Mouse (Mus musculus) C3H10T1/2 (cell line): ENCODE data around the gene Nup54. TPM values are rescaled to one million over a fixed set of nuclear protein-coding genes. Genes with fewer than 3 reads are reported as not detected.

Experiments used
- polyA plus RNA-seq, 2 experiments: library from polyadenylated mRNA; unstranded; fragments of >200 nt; fragmentation: generic; extraction: Trizol; gene quantifications; one replicate each; pipeline ENCODE4 v1.2.1; 2012; ENCODE audit warnings: missing spikeins in 2 of 2

Nup54 gene
- polyA plus RNA-seq, result 1 to 10 TPM; 1.5 to 9.2 TPM

GRCm38 (mm10) chr5:92435025-92435584 is at the start of gene Nup54:
Gene Nup54, minus strand, starts transcription at chr5:92435219.

Other genes with a start within 250 kb of the Nup54 start
- gene U90926, start 219.8 kb downstream of the Nup54 start, polyA plus RNA-seq, result not detected
- under 1 TPM; 0.06 to 0.40 TPM for gene Ppef2, start 178.9 kb downstream of the Nup54 start, polyA plus RNA-seq
- 10 to 100 TPM in 1 of 2 experiments, 1 to 10 TPM in 1; 2.1 to 43.8 TPM for gene Naaa, start 157.0 kb downstream of the Nup54 start, polyA plus RNA-seq
- 1 to 10 TPM; 1.7 to 4.4 TPM for gene Sdad1, start 124.7 kb downstream of the Nup54 start, polyA plus RNA-seq
- gene Cxcl9, start 107.1 kb downstream of the Nup54 start, polyA plus RNA-seq, result under 1 TPM in 1 of 2 experiments, not detected in 1; 0.01 TPM
- under 1 TPM in 1 of 2 experiments, not detected in 1; 0.06 TPM for gene Art3, start 103.4 kb downstream of the Nup54 start, polyA plus RNA-seq
- 1 to 10 TPM in 1 of 2 experiments, under 1 TPM in 1; 0.61 to 2.5 TPM for gene Cxcl10, start 86.3 kb downstream of the Nup54 start, polyA plus RNA-seq
- gene Scarb2, start 71.6 kb upstream of the Nup54 start, polyA plus RNA-seq, result 10 to 100 TPM in 1 of 2 experiments, 1 to 10 TPM in 1; 4.6 to 21.9 TPM
- gene Fam47e, start 119.8 kb upstream of the Nup54 start, polyA plus RNA-seq, result not detected
- 1 to 10 TPM; 1.3 TPM for gene Stbd1, start 167.8 kb upstream of the Nup54 start, polyA plus RNA-seq
- gene Ccdc158, start 240.1 kb upstream of the Nup54 start, polyA plus RNA-seq, result not detected
- under 1 TPM; 0.32 to 0.61 TPM for gene Shroom3, start 248.2 kb upstream of the Nup54 start, polyA plus RNA-seq